Mouse (Mus musculus) spleen, adult 2 months (tissue): ENCODE results near the gene Ephb6.

Experiments used
- CTCF ChIP-seq: fragments of 200-500 bp; IDR thresholded peaks from 2 replicates; pipeline ENCODE4 v1.5.1; 2011; ENCODE audit warnings: mild to moderate bottlenecking, inconsistent platforms; ENCODE audit not compliant: insufficient read depth, insufficient read length, insufficient replicate concordance; ENCODE audit errors: extremely low read depth
- POLR2A ChIP-seq: fragments of 200-500 bp; IDR thresholded peaks from 2 replicates; pipeline ENCODE4 v1.6.1; 2011; ENCODE audit warnings: low read depth, low read length, inconsistent platforms

DNA sequence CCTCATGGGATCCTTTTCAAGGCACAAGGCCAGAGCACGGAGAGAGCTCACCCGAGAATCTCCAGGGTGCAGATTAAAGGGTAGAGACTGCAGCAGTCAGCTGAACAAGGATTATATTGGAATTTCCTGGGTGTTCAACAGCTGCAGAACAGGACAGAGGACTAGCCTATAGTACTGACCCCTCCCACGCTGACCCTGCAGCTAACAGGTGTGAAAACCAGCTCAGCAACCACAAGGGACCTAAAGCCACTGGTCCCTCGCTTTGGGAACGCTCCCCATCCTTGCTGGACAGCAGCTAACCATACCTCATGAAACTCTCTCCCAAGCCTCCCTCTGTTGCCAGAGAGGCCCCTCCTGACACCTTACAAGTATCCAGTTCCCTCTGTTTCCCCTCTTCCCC, 2.4 kb downstream of the Ephb6 start:
- TF ChIP-seq CTCF (no peak), POLR2A (no peak)
